Mouse (Mus musculus) cerebellum, adult 2 months (tissue): ENCODE results near the gene Colec11.

Source experiments
- CTCF ChIP-seq: fragments of 200-500 bp; IDR thresholded peaks from 2 replicates; pipeline ENCODE4 v1.5.1; 2011; ENCODE audit warnings: low read depth, mild to moderate bottlenecking, control low read depth, low read length, moderate library complexity, borderline replicate concordance; ENCODE audit not compliant: insufficient read depth
- POLR2A ChIP-seq: fragments of 200-500 bp; IDR thresholded peaks from 2 replicates; pipeline ENCODE4 v1.6.1; 2011; ENCODE audit warnings: low read length, control low read depth, borderline replicate concordance; ENCODE audit not compliant: insufficient read depth

GRCm38 (mm10) chr12:28662628-28663027, 39.5 kb upstream of the Colec11 start:
- TF ChIP-seq CTCF (no peak), POLR2A (no peak)
